Mouse (Mus musculus): ENCODE measurements around the gene Akr1c6. TPM values are rescaled to one million over a fixed set of nuclear protein-coding genes. Genes with fewer than 3 reads are reported as not detected.

Akr1c6 gene
- polyA plus RNA-seq (2015; fragmentation: Nextera tagmentation; extraction: Ambion mirVana), result not detected in 2 replicates

GRCm38 (mm10) chr13:4434006-4434405 lies at the start of gene Akr1c6:
Gene Akr1c6, plus strand, starts transcription at chr13:4434306.

Other genes starting within 250 kb of the Akr1c6 start
- 4.6 and 7.1 TPM in 2 replicates for gene Akr1c13, start 243.2 kb upstream of the Akr1c6 start, polyA plus RNA-seq (2015; fragmentation: Nextera tagmentation; extraction: Ambion mirVana)
- gene Akr1c19, start 205.6 kb upstream of the Akr1c6 start, polyA plus RNA-seq (2015; fragmentation: Nextera tagmentation; extraction: Ambion mirVana), result 4.6 and 7.7 TPM in 2 replicates
- gene Akr1c12, start 154.9 kb upstream of the Akr1c6 start, polyA plus RNA-seq (2015; fragmentation: Nextera tagmentation; extraction: Ambion mirVana), result 0.39 and 0.46 TPM in 2 replicates
- gene Akr1c20, start 89.0 kb downstream of the Akr1c6 start, polyA plus RNA-seq (2015; fragmentation: Nextera tagmentation; extraction: Ambion mirVana), result not detected in 2 replicates
- not detected in 2 replicates for gene Akr1c21, start 139.8 kb downstream of the Akr1c6 start, polyA plus RNA-seq (2015; fragmentation: Nextera tagmentation; extraction: Ambion mirVana)
- gene Akr1e1, start 174.9 kb downstream of the Akr1c6 start, polyA plus RNA-seq (2015; fragmentation: Nextera tagmentation; extraction: Ambion mirVana), result 30.4 and 32.8 TPM in 2 replicates

Data from neural tube, postnatal 0 days (tissue).